Mouse (Mus musculus) neutrophil, adult 65 days (primary cell): ENCODE results near the gene Vangl2. TPM values are rescaled to one million over a fixed set of nuclear protein-coding genes. Genes with fewer than 3 reads are reported as not detected.

ENCODE experiments used
- total RNA-seq: library from RNA; stranded (reverse); gene quantifications from 2 replicates; pipeline ENCODE4 v1.2.4, GENCODE M21; 2023

Gene Vangl2
- total RNA-seq = 1.1 and 2.3 TPM in 2 replicates

GRCm38 (mm10) chr1:172028394-172029275 is at the start of gene Vangl2:
Gene Vangl2 (minus strand): TSS chr1:172028444.

GRCm38 (mm10) chr1:172057491-172057921 is 29.3 kb upstream of the Vangl2 start, which contains the start of gene Nhlh1:
Gene Nhlh1 (minus strand): TSS chr1:172057573.

Other genes starting within 250 kb of the Vangl2 start
- gene Cd84, start 188.7 kb downstream of the Vangl2 start, total RNA-seq = 296 and 379 TPM in 2 replicates
- 32.7 and 34.6 TPM in 2 replicates for gene Gm10521, start 132.8 kb downstream of the Vangl2 start, total RNA-seq
- 1.0 and 1.9 TPM in 2 replicates for gene Slamf6, start 110.9 kb downstream of the Vangl2 start, total RNA-seq
- not detected in 2 replicates for gene Nhlh1, start 29.1 kb upstream of the Vangl2 start, total RNA-seq
- gene Copa, start 54.1 kb upstream of the Vangl2 start, total RNA-seq = 131 and 182 TPM in 2 replicates
- 86.3 and 97.7 TPM in 2 replicates for gene Ncstn, start 54.4 kb upstream of the Vangl2 start, total RNA-seq
- 40.7 and 44.3 TPM in 2 replicates for gene Pex19, start 98.3 kb upstream of the Vangl2 start, total RNA-seq
- 40.2 and 52.4 TPM in 2 replicates for gene Dcaf8, start 119.6 kb upstream of the Vangl2 start, total RNA-seq
- gene Pea15a, start 178.4 kb upstream of the Vangl2 start, total RNA-seq = 7.1 and 7.4 TPM in 2 replicates
- gene Casq1, start 191.4 kb upstream of the Vangl2 start, total RNA-seq = not detected in 2 replicates
- gene Atp1a4, start 230.0 kb upstream of the Vangl2 start, total RNA-seq = not detected in 2 replicates
- 20.9 and 27.6 TPM in 2 replicates for gene Igsf8, start 233.2 kb upstream of the Vangl2 start, total RNA-seq